Mouse (Mus musculus): ENCODE results near the gene Syf2. TPM values are rescaled to one million over a fixed set of nuclear protein-coding genes. Genes with fewer than 3 reads are reported as not detected.

The Syf2 gene
- total and polyA plus RNA-seq, 3 experiments, result 59.2 to 77.1 (median 76.1) TPM

DNA sequence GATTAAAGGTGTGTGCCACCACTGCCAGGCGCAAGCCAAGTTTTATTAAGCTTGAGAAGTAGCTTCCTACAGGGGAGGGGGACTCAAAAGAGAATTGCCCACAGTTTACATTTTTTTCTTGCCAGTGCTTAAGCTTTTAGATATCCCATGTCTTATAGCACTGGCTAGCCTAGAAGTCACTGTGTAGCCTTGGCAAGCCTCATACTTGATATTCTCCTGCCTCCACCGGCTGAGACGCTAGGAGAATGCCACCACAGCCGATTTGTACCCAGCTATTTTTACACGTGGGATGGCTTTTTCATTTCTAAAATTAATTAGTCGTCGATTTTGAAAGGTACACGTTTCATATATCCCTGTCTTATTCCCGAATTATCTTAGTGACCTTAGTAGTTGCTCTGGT lies 508 bp upstream of the Syf2 start:
- TF ChIP-seq NELFE (IDR thresholded peaks at IDR 0.05; ENCODE audit: low read depth, low read length) (no peak), RCOR1 (conservative IDR thresholded peaks at IDR 0.05; ENCODE audit: low read depth, low read length) (no peak), UBTF (IDR thresholded peaks at IDR 0.05; ENCODE audit: low read depth, low read length) (no peak), E2F4 (IDR thresholded peaks at IDR 0.05; ENCODE audit: insufficient replicate concordance, low read depth, low read length) (no peak), ZC3H11A (IDR thresholded peaks at IDR 0.05; ENCODE audit: low read depth, low read length) (no peak), ELF1 (IDR thresholded peaks at IDR 0.05; ENCODE audit: low read depth, low read length) (no peak), JUN (IDR thresholded peaks at IDR 0.05; ENCODE audit: insufficient read depth, low read depth, low read length) (no peak), USF1 (IDR thresholded peaks at IDR 0.05; ENCODE audit: low read depth, low read length) (no peak), EP300 (IDR thresholded peaks at IDR 0.05; ENCODE audit: low read length) (no peak), POLR2A (IDR thresholded peaks at IDR 0.05; ENCODE audit: low read depth, low read length) (no peak), NRF1 (IDR thresholded peaks at IDR 0.05; ENCODE audit: low read depth, low read length) (no peak), MEF2A (IDR thresholded peaks at IDR 0.05; ENCODE audit: borderline replicate concordance, low read depth, low read length) (no peak), ETS1 (conservative IDR thresholded peaks at IDR 0.05; ENCODE audit: low read depth, low read length) (no peak), ZKSCAN1 (IDR thresholded peaks at IDR 0.05; ENCODE audit: borderline replicate concordance, low read depth, low read length) (no peak), IRF4 (IDR thresholded peaks at IDR 0.05; ENCODE audit: low read depth, low read length) (no peak), ZNF384 (IDR thresholded peaks at IDR 0.05; ENCODE audit: low read depth, low read length) (no peak), MXI1 (IDR thresholded peaks at IDR 0.05; ENCODE audit: low read depth, low read length) (no peak)
- in situ Hi-C loops (cut with MboI; ENCODE audit: low pct_ligation_motif_present, low pct_unique_long_range_greater_than_20kb, low sequenced_read_pairs) (no loop called here), dilution Hi-C loops (cut with MboI; ENCODE audit: extremely low pct_ligation_motif_present, extremely low pct_unique_long_range_greater_than_20kb, low sequenced_read_pairs) (no loop called here)
- Histone ChIP-seq H3K4me1 (ENCODE audit: control insufficient read depth in 1 of 2, insufficient read depth in 2 of 2) (peaks cover 2 to 41% of the 10 kb centered on the region in 2 experiments; a peak in 3 of 4 replicates), H3K4me3 (replicated peaks in 1 of 3; ENCODE audit: low read depth in 2 of 3, low read length in 2 of 3, poor library complexity in 1 of 3) (peak overlapping the region; percentile 54 to 94 (median 55)), H3K4me2 (ENCODE audit: insufficient read depth, low read depth, poor library complexity, severe bottlenecking) (peak overlapping the region; percentile 85), H3K79me2 (replicated peaks; ENCODE audit: control insufficient read depth, extremely low read depth, insufficient read depth, poor library complexity, severe bottlenecking) (peaks cover 25% of the 10 kb centered on the region), H3K9ac (ENCODE audit: insufficient read depth, low read depth) (peak overlapping the region; percentile 75), H3K9me3 (replicated peaks; ENCODE audit: low read length) (no peaks in the 10 kb centered on the region), H3K27ac (ENCODE audit: insufficient read depth, low read depth) (peak overlapping the region; percentile 58; the same call in 1 of the 2 replicates), H3K36me3 (replicated peaks in 1 of 2; ENCODE audit: control insufficient read depth in 1 of 2, insufficient read depth in 1 of 2, low read length in 1 of 2) (peaks cover 55 to 73% of the 10 kb centered on the region in 2 experiments), H3K27me3 (replicated peaks) (no peaks in the 10 kb centered on the region)
- no peak for DNase-seq (ENCODE audit: extremely low read depth)

DNA sequence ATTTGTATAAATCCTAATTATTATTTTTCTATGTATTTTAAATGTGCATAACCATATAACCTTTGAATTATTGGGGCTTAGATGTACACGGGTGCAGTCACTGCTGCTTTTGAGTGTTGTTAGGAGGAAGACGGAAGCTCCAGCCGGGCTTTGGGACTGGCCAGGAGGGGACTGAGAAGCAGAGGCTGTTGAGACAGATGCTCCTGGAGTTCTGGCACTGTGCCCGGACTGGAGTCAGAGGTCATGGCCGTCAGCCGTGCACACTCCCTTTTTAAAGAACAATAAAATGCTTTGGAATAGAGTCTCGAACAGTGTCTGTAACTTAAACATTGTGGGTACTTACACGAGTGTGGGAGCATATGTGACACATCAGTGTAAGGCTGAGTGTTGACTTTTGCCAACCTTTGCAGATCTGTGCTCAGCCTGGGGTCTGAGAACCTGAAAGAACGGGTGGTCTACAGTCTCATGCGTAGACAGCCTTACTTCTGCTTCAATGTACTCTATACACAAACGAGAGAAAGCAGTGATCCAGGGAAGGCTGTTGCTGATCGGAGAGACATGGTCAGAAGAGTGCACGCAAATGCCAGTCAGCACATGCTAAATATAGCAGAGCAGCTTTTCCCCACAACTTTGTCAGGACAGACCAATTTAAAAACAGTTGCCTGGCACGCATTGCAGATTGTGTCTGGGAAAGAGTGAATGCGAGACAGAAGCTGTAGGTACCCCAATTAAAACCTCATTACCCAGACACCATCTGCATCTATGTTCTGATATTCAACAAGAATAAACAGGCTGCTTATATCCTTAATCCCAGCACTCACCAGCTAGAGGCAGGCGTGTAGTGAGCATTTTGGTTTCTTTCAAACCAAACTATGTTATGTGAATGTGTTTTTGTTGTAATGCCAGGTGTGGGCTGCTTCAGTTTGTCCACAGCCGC lies 6.8 kb downstream of the Syf2 start:
- Histone ChIP-seq H3K27me3 (replicated peaks) (peaks cover 6% of the 10 kb centered on the region), H3K36me3 (replicated peaks in 1 of 2; ENCODE audit: control insufficient read depth in 1 of 2, insufficient read depth in 1 of 2, low read length in 1 of 2) (peaks cover 40 to 56% of the 10 kb centered on the region in 2 experiments), H3K4me2 (ENCODE audit: insufficient read depth, low read depth, poor library complexity, severe bottlenecking) (no peak overlapping the region), H3K27ac (ENCODE audit: insufficient read depth, low read depth) (no peak overlapping the region), H3K4me1 (ENCODE audit: control insufficient read depth in 1 of 2, insufficient read depth in 2 of 2) (no peaks in the 10 kb centered on the region), H3K9ac (ENCODE audit: insufficient read depth, low read depth) (no peak overlapping the region), H3K79me2 (replicated peaks; ENCODE audit: control insufficient read depth, extremely low read depth, insufficient read depth, poor library complexity, severe bottlenecking) (0 out of 2 replicates have a peak, but pooled peaks cover under 1% of the 10 kb centered on the region), H3K9me3 (replicated peaks; ENCODE audit: low read length) (no peaks in the 10 kb centered on the region), H3K4me3 (replicated peaks in 1 of 3; ENCODE audit: low read depth in 2 of 3, low read length in 2 of 3, poor library complexity in 1 of 3) (no peak overlapping the region)
- no peak for DNase-seq (ENCODE audit: extremely low read depth)
- dilution Hi-C loops (cut with MboI; ENCODE audit: extremely low pct_ligation_motif_present, extremely low pct_unique_long_range_greater_than_20kb, low sequenced_read_pairs), result no loop called here
- in situ Hi-C loops (cut with MboI; ENCODE audit: low pct_ligation_motif_present, low pct_unique_long_range_greater_than_20kb, low sequenced_read_pairs), result no loop called here
- TF ChIP-seq SMC3 (IDR thresholded peaks at IDR 0.05; ENCODE audit: low read depth, low read length), result no peak
- TF ChIP-seq PAX5 (IDR thresholded peaks at IDR 0.05; ENCODE audit: low read length), result no peak
- TF ChIP-seq MAX (IDR thresholded peaks at IDR 0.05; ENCODE audit: low read length), result no peak
- TF ChIP-seq MEF2A (IDR thresholded peaks at IDR 0.05; ENCODE audit: borderline replicate concordance, low read depth, low read length), result no peak
- no peak for TF ChIP-seq EP300 (IDR thresholded peaks at IDR 0.05; ENCODE audit: low read length)
- no peak for TF ChIP-seq ZKSCAN1 (IDR thresholded peaks at IDR 0.05; ENCODE audit: borderline replicate concordance, low read depth, low read length)
- no peak for TF ChIP-seq SIN3A (IDR thresholded peaks at IDR 0.05; ENCODE audit: low read length)
- TF ChIP-seq POLR2AphosphoS2 (IDR thresholded peaks at IDR 0.05; ENCODE audit: low read depth, low read length), result no peak
- no peak for TF ChIP-seq MAFK (IDR thresholded peaks at IDR 0.05; ENCODE audit: insufficient replicate concordance, low read length)
- no peak for TF ChIP-seq NELFE (IDR thresholded peaks at IDR 0.05; ENCODE audit: low read depth, low read length)
- TF ChIP-seq ZMIZ1 (IDR thresholded peaks at IDR 0.05; ENCODE audit: low read depth, low read length), result no peak
- TF ChIP-seq RAD21 (IDR thresholded peaks at IDR 0.05; ENCODE audit: low read depth, low read length), result no peak
- no peak for TF ChIP-seq MYC (IDR thresholded peaks at IDR 0.05; ENCODE audit: low read depth, low read length)
- TF ChIP-seq JUN (IDR thresholded peaks at IDR 0.05; ENCODE audit: insufficient read depth, low read depth, low read length), result no peak
- no peak for TF ChIP-seq JUND (conservative IDR thresholded peaks at IDR 0.05; ENCODE audit: low read depth, low read length)
